Mouse (Mus musculus) brain, embryonic 14.5 days (tissue): ENCODE data around the gene Trim58.

Source experiments
- CTCF ChIP-seq: fragments of 200-500 bp; IDR thresholded peaks from 2 replicates; pipeline ENCODE4 v1.5.1; 2012; ENCODE audit warnings: inconsistent platforms, mild to moderate bottlenecking, moderate library complexity, borderline replicate concordance; ENCODE audit not compliant: insufficient read depth, insufficient read length; ENCODE audit errors: extremely low read depth
- POLR2A ChIP-seq: fragments of 200-500 bp; IDR thresholded peaks from 2 replicates; pipeline ENCODE4 v1.6.1; 2012; ENCODE audit warnings: mild to moderate bottlenecking, inconsistent platforms, borderline replicate concordance; ENCODE audit not compliant: poor library complexity, insufficient read depth, insufficient read length, severe bottlenecking; ENCODE audit errors: extremely low read depth

GRCm38 (mm10) chr11:58636376-58636977 is 3.8 kb upstream of the Trim58 start:
- TF ChIP-seq POLR2A, result no peak
- TF ChIP-seq CTCF, result peak; percentile 90
